In the genomic region with DNA sequence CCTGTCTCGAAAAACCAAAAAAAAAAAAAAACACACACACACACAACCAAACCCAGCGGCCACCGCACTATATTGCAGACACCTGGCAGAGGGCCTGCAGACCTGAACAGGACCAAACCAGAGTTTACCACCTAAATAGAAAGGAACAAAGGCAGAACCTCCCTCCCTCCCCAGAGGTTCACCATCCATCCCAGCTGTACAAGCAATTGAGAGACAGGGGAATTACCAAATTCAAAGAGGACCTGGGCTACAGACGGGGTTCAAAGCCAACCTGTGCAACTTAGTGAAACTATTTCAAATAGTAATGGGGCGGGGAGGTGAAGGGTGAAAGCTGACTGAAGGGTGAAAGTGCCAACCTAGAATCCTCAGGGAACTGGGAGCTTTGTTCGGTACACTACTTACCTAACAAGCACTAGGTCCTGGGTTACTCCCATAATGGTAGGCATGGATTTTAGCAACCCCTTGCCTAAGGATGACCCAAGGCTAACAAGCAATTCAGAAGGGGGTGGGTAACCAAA, we compare ENCODE assay signal across 8 mouse cellular contexts. TPM values are rescaled to one million over a fixed set of nuclear protein-coding genes. Genes with fewer than 3 reads are reported as not detected.
DNase-seq lines count a peak whose midpoint lies in the region; ATAC-seq and TF ChIP-seq lines count a peak whose summit lies in the region.

No protein-coding gene starts in this region.

- H3K27ac ChIP-seq in gastrocnemius, adult 2 months: peak overlapping the region; percentile 99
- H3K27ac ChIP-seq in hindbrain, embryonic 13.5 days: peak overlapping the region; percentile 100
- H3K27ac ChIP-seq in liver, embryonic 15.5 days (replicated peaks): no peak overlapping the region

- H3K4me2 ChIP-seq in hindbrain, embryonic 13.5 days: peak overlapping the region; percentile 82
- peak overlapping the region; percentile 98 for H3K4me2 ChIP-seq in liver, embryonic 15.5 days

- H3K9me3 ChIP-seq in hindbrain, embryonic 13.5 days: no peaks in the 10 kb centered on the region
- H3K9me3 ChIP-seq in liver, embryonic 15.5 days (replicated peaks): no peaks in the 10 kb centered on the region

- DNase-seq in gastrocnemius, adult 2 months: no peak
- DNase-seq in gastrocnemius, postnatal 14 days: no peak
- peak; percentile 74 for DNase-seq in ES-CJ7 (ENCODE audit: low read depth, low spot score)
- no peak for DNase-seq in thymus, postnatal 14 days
- DNase-seq in frontal cortex, postnatal 36 days (ENCODE audit: low spot score in 2 of 2): no peak
- no peak for DNase-seq in thymus, postnatal 36 days

- peaks cover 32% of the 10 kb centered on the region for H3K36me3 ChIP-seq in hindbrain, embryonic 13.5 days
- H3K36me3 ChIP-seq in liver, embryonic 15.5 days (replicated peaks): peaks cover 37% of the 10 kb centered on the region

- peaks cover 48% of the 10 kb centered on the region for H3K4me1 ChIP-seq in hindbrain, embryonic 13.5 days (replicated peaks)
- H3K4me1 ChIP-seq in liver, embryonic 15.5 days (replicated peaks): peaks cover 38% of the 10 kb centered on the region

- WGBS in hindbrain, embryonic 13.5 days: 80% methylated on average over 6 of the region's 6 CpGs
- 79% methylated on average over 6 of the region's 6 CpGs for WGBS in liver, embryonic 15.5 days (ENCODE audit: insufficient replicate concordance)

- peak overlapping the region; percentile 99 for H3K9ac ChIP-seq in hindbrain, embryonic 13.5 days
- no peak overlapping the region for H3K9ac ChIP-seq in liver, embryonic 15.5 days

- H3K27me3 ChIP-seq in hindbrain, embryonic 13.5 days: no peaks in the 10 kb centered on the region
- no peaks in the 10 kb centered on the region for H3K27me3 ChIP-seq in liver, embryonic 15.5 days

- H3K4me3 ChIP-seq in gastrocnemius, adult 2 months: peak overlapping the region; percentile 98; the same call in 1 of the 2 replicates
- H3K4me3 ChIP-seq in hindbrain, embryonic 13.5 days: peak overlapping the region; percentile 84
- peak overlapping the region; percentile 81 for H3K4me3 ChIP-seq in liver, embryonic 15.5 days (replicated peaks)

- no peak for TF ChIP-seq CTCF in gastrocnemius, adult 2 months (IDR thresholded peaks at IDR 0.05)

- intact Hi-C loops in gastrocnemius, adult 2 months (cut with DNase I): no loop called here
- intact Hi-C loops in gastrocnemius, postnatal 14 days (cut with DNase I; ENCODE audit: low total_unique reads): no loop called here

- no peak for ATAC-seq in hindbrain, embryonic 13.5 days (ENCODE audit: low FRiP score)
- no peak for ATAC-seq in liver, embryonic 15.5 days (ENCODE audit: insufficient read depth)

RNA-seq across cellular contexts. Expression of gene Gtf2i, which starts 2.6 kb away (rescaled TPM):
- 100 to 1,000 TPM; 103 to 122 TPM for total RNA-seq in gastrocnemius, adult 2 months (2021)
- total RNA-seq in gastrocnemius, postnatal 14 days (2021): 100 to 1,000 TPM; 119 to 134 TPM
- polyA plus RNA-seq in hindbrain, embryonic 13.5 days (2015; fragmentation: Nextera tagmentation; extraction: Ambion mirVana): 173 TPM in 2 replicates
- polyA plus RNA-seq in liver, embryonic 15.5 days (2015; fragmentation: Nextera tagmentation; extraction: Ambion mirVana): 32.2 and 35.7 TPM in 2 replicates
